Mouse (Mus musculus): ENCODE measurements at regions not wholly inside any gene's neighbourhood (a gene's known extent, or its start where the extent isn't known, plus 50 kb on each side); places are given as distances from the start of the nearest gene placed in this dataset.

- no peak for ATAC-seq
- 58% methylated on average over 5 of the region's 5 CpGs for WGBS
Observed at GRCm38 (mm10) chr10:3630763-3631223, 90.8 kb downstream of the Iyd start.

GRCm38 (mm10) chr10:3633871-3634496, 93.9 kb downstream of the Iyd start:
- Histone ChIP-seq H3K9me3 (no peaks in the 10 kb centered on the region), H3K36me3 (no peaks in the 10 kb centered on the region), H3K9ac (replicated peaks) (no peak overlapping the region), H3K27ac (no peak overlapping the region), H3K4me1 (replicated peaks) (0 out of 2 replicates have a peak, but pooled peaks cover 3% of the 10 kb centered on the region), H3K27me3 (no peaks in the 10 kb centered on the region), H3K4me3 (replicated peaks) (no peak overlapping the region), H3K4me2 (replicated peaks) (no peak overlapping the region)
- peak; percentile 76 for ATAC-seq
- 47% methylated on average over 5 of the region's 5 CpGs for WGBS

More at GRCm38 (mm10) chr10:3630763-3631223, 90.8 kb downstream of the Iyd start:
- Histone ChIP-seq H3K27me3 (no peaks in the 10 kb centered on the region), H3K9me3 (no peaks in the 10 kb centered on the region), H3K4me1 (replicated peaks) (0 out of 2 replicates have a peak, but pooled peaks cover 3% of the 10 kb centered on the region), H3K4me2 (replicated peaks) (no peak overlapping the region), H3K9ac (replicated peaks) (no peak overlapping the region), H3K27ac (no peak overlapping the region), H3K4me3 (replicated peaks) (no peak overlapping the region), H3K36me3 (no peaks in the 10 kb centered on the region)

GRCm38 (mm10) chr10:3644111-3644510, 96.1 kb upstream of the Plekhg1 start:
- H3K36me3 ChIP-seq = no peaks in the 10 kb centered on the region
- no peak for ATAC-seq
- H3K9ac ChIP-seq (replicated peaks) = no peak overlapping the region
- no peak overlapping the region for H3K4me2 ChIP-seq (replicated peaks)
- 73% methylated on average over 5 of the region's 5 CpGs for WGBS
- no peaks in the 10 kb centered on the region for H3K9me3 ChIP-seq
- no peaks in the 10 kb centered on the region for H3K27me3 ChIP-seq
- no peak overlapping the region for H3K4me3 ChIP-seq (replicated peaks)
- no peaks in the 10 kb centered on the region for H3K4me1 ChIP-seq (replicated peaks)
- H3K27ac ChIP-seq = no peak overlapping the region

- H3K27ac ChIP-seq = no peak overlapping the region
- no peaks in the 10 kb centered on the region for H3K4me1 ChIP-seq (replicated peaks)
- H3K36me3 ChIP-seq = no peaks in the 10 kb centered on the region
- no peak overlapping the region for H3K4me2 ChIP-seq (replicated peaks)
- ATAC-seq = no peak
- H3K4me3 ChIP-seq (replicated peaks) = no peak overlapping the region
- no peaks in the 10 kb centered on the region for H3K27me3 ChIP-seq
- H3K9ac ChIP-seq (replicated peaks) = no peak overlapping the region
- no peaks in the 10 kb centered on the region for H3K9me3 ChIP-seq
- WGBS = 49% methylated on average over 5 of the region's 5 CpGs
Observed at GRCm38 (mm10) chr10:3645030-3645429, 95.1 kb upstream of the Plekhg1 start.

- no peak for ATAC-seq
- Histone ChIP-seq H3K9ac (replicated peaks) (no peak overlapping the region), H3K4me1 (replicated peaks) (no peaks in the 10 kb centered on the region), H3K36me3 (no peaks in the 10 kb centered on the region), H3K4me2 (replicated peaks) (no peak overlapping the region), H3K27ac (no peak overlapping the region), H3K4me3 (replicated peaks) (no peak overlapping the region), H3K27me3 (no peaks in the 10 kb centered on the region), H3K9me3 (no peaks in the 10 kb centered on the region)
- 74% methylated on average over 6 of the region's 6 CpGs for WGBS
Observed at GRCm38 (mm10) chr10:3646151-3646910, 93.8 kb upstream of the Plekhg1 start.

- Histone ChIP-seq H3K9me3 (no peaks in the 10 kb centered on the region), H3K4me1 (replicated peaks) (no peaks in the 10 kb centered on the region), H3K27ac (no peak overlapping the region), H3K27me3 (no peaks in the 10 kb centered on the region), H3K4me2 (replicated peaks) (no peak overlapping the region), H3K36me3 (no peaks in the 10 kb centered on the region), H3K9ac (replicated peaks) (no peak overlapping the region), H3K4me3 (replicated peaks) (no peak overlapping the region)
- ATAC-seq = no peak
- 80% methylated on average over 7 of the region's 7 CpGs for WGBS
Observed at GRCm38 (mm10) chr10:3647811-3648731, 92.1 kb upstream of the Plekhg1 start.

- H3K9ac ChIP-seq (replicated peaks) = no peak overlapping the region
- ATAC-seq = no peak
- H3K4me2 ChIP-seq (replicated peaks) = no peak overlapping the region
- no peak overlapping the region for H3K4me3 ChIP-seq (replicated peaks)
- no peaks in the 10 kb centered on the region for H3K4me1 ChIP-seq (replicated peaks)
- 83% methylated on average over 1 of the region's 1 CpGs for WGBS
- H3K27ac ChIP-seq = no peak overlapping the region
- no peaks in the 10 kb centered on the region for H3K9me3 ChIP-seq
- no peaks in the 10 kb centered on the region for H3K36me3 ChIP-seq
- H3K27me3 ChIP-seq = no peaks in the 10 kb centered on the region
Observed at GRCm38 (mm10) chr10:3649983-3650382, 90.2 kb upstream of the Plekhg1 start.

GRCm38 (mm10) chr10:3650561-3650960, 89.6 kb upstream of the Plekhg1 start:
- no peaks in the 10 kb centered on the region for H3K4me1 ChIP-seq (replicated peaks)
- H3K9me3 ChIP-seq = no peaks in the 10 kb centered on the region
- H3K9ac ChIP-seq (replicated peaks) = no peak overlapping the region
- H3K27me3 ChIP-seq = no peaks in the 10 kb centered on the region
- 82% methylated on average over 6 of the region's 6 CpGs for WGBS
- H3K27ac ChIP-seq = no peak overlapping the region
- no peak overlapping the region for H3K4me3 ChIP-seq (replicated peaks)
- no peak for ATAC-seq
- H3K36me3 ChIP-seq = no peaks in the 10 kb centered on the region
- no peak overlapping the region for H3K4me2 ChIP-seq (replicated peaks)

- H3K9ac ChIP-seq (replicated peaks) = no peak overlapping the region
- no peak for ATAC-seq
- H3K4me2 ChIP-seq (replicated peaks) = no peak overlapping the region
- no peaks in the 10 kb centered on the region for H3K27me3 ChIP-seq
- no peaks in the 10 kb centered on the region for H3K36me3 ChIP-seq
- H3K4me3 ChIP-seq (replicated peaks) = no peak overlapping the region
- no peaks in the 10 kb centered on the region for H3K4me1 ChIP-seq (replicated peaks)
- H3K9me3 ChIP-seq = no peaks in the 10 kb centered on the region
- 87% methylated on average over 3 of the region's 3 CpGs for WGBS
- no peak overlapping the region for H3K27ac ChIP-seq
Observed at GRCm38 (mm10) chr10:3652522-3652921, 87.6 kb upstream of the Plekhg1 start.

GRCm38 (mm10) chr10:3656081-3656480, 84.1 kb upstream of the Plekhg1 start:
- Histone ChIP-seq H3K9me3 (no peaks in the 10 kb centered on the region), H3K36me3 (no peaks in the 10 kb centered on the region), H3K27ac (no peak overlapping the region), H3K9ac (replicated peaks) (no peak overlapping the region), H3K4me2 (replicated peaks) (no peak overlapping the region), H3K4me3 (replicated peaks) (no peak overlapping the region), H3K27me3 (no peaks in the 10 kb centered on the region), H3K4me1 (replicated peaks) (no peaks in the 10 kb centered on the region)
- WGBS = 95% methylated on average over 3 of the region's 3 CpGs
- ATAC-seq = no peak

GRCm38 (mm10) chr10:3662156-3662555, 78.0 kb upstream of the Plekhg1 start:
- Histone ChIP-seq H3K36me3 (no peaks in the 10 kb centered on the region), H3K9ac (replicated peaks) (no peak overlapping the region), H3K27ac (no peak overlapping the region), H3K4me3 (replicated peaks) (no peak overlapping the region), H3K4me2 (replicated peaks) (no peak overlapping the region), H3K9me3 (no peaks in the 10 kb centered on the region), H3K4me1 (replicated peaks) (no peaks in the 10 kb centered on the region), H3K27me3 (no peaks in the 10 kb centered on the region)
- no peak for ATAC-seq
- 91% methylated on average over 2 of the region's 2 CpGs for WGBS

GRCm38 (mm10) chr10:3662571-3662970, 77.6 kb upstream of the Plekhg1 start:
- Histone ChIP-seq H3K27ac (no peak overlapping the region), H3K4me1 (replicated peaks) (no peaks in the 10 kb centered on the region), H3K4me2 (replicated peaks) (no peak overlapping the region), H3K9ac (replicated peaks) (no peak overlapping the region), H3K27me3 (no peaks in the 10 kb centered on the region), H3K4me3 (replicated peaks) (no peak overlapping the region), H3K9me3 (no peaks in the 10 kb centered on the region), H3K36me3 (no peaks in the 10 kb centered on the region)
- WGBS = 59% methylated on average over 1 of the region's 1 CpGs
- no peak for ATAC-seq
